Mouse (Mus musculus) A20 (cell line): ENCODE results near the gene Ccdc86.

Experiments used
- DNase-seq: peaks from one replicate; pipeline ENCODE4 v3.0.0-alpha.2; 2011; ENCODE audit warnings: low read depth, low spot score

Ccdc86 gene

DNA sequence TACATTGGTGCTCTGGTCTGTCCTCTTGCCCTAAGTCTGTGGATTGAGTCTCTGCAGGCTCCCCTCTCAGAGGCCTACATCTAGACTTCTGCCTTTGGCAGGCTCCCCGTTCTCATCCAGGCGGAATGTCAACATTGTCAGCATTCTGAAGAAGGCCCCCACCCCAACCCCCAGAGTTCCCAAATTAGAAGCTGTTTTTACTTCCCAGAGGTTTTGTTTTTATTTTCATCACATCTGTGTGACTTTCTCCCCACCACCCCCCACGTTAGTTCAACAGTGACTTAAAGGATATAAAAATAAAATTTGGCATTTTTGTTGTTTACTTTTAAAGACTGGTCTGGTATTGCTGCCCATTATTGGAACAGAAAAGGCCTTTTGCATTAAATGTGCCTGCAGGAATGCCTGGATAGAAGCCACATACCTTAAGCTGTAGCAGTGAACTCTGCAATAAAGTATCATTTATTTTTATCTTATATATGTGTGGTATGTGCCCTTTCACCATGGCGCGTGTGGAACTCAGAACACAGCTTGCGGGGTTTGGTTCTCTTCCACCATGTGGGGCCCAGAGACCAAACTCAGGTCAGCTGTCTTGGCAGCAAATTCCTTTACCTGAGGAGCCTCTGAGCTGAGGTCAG, 39.9 kb downstream of the Ccdc86 start:
- DNase-seq: no peak

DNA sequence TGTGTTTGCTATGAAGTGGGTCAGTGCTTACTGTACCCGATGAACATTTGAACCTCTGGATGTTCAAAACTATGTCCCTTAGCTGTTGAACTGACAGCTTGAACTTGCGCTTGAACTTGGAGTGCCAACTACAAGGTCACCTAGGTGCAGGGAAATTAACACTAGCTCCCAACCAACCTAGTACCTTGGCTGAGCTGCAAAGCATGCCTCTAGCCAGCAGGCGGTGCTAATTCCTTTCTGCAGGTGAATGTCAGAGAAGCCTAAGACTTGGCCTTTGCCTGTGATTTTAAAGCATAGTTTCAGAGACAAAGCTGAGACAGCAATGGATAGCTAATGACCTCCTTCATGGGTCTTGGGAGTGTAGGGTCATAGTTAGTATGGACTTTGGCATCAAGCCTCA, 41.2 kb downstream of the Ccdc86 start:
- DNase-seq: peak; percentile 64

DNA sequence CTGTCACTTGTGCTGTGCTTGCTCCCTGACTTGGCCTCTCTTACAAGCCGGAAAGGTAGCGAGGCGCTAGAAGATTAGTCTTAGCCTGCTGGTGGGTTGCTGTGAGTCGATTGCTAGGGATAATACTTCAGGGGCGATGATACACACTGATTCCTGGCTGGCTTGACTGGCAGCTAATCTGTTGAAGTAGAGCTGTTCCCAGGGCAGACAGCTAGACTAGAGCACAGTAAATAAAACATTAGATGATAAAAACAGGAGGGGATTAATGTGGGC, 43.4 kb downstream of the Ccdc86 start:
- no peak for DNase-seq

DNA sequence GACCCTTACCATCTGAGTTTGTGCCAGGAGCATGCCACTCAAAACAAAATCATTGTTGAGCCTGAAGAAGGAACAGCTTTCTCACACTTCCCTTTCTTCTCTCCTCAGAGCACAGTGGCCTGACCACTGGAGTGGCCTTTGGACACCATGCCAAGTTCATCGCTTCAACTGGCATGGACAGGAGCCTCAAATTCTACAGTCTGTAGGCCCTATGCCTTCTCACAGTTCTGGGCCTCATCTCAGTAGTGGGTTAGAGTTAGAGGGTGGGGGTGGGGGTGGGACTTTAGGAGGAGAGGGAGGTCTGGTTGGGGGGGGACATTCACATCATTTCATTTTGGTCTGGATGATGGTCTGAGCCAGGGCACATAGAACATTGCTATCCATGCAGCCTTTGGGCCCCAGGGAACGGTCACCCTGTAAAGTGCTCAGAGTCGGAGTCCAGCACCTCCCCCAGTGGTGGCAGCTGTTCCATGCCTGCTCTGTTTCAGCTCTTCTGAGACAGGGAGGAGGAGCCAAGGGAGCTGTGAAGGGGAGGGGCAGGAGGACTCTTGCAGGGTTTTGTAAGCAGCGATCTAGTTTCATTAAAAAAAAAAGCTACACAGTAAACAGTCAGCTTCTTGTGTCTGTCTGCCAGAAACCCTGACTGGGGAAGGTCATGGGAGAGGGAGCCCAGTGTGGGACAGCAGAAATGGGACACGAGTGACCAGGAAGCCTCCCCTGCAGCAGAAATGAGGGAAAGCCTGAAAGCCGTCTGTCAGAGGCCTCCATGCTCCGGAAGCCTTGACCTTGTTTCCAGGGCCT, 43.9 kb downstream of the Ccdc86 start:
- no peak for DNase-seq

DNA sequence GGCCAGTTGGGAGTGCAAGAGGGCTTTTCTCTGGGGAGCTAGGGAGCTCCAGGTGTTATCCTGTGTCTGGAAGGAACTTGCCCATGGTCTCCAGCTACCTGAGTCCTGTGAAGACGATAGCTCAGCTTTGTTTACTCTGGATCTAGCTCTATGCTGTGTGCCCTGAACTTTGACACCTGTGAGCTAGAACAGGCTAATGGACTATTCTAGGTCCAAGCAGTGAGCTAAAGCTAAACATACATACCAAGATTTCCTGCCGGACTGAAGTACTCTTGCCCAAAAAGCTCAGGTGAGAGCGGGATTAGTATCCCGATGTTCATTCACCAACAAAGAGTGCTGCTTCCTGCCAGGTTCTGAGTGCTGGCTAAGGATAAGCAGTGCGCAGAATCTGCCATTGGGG, 44.6 kb downstream of the Ccdc86 start:
- no peak for DNase-seq

DNA sequence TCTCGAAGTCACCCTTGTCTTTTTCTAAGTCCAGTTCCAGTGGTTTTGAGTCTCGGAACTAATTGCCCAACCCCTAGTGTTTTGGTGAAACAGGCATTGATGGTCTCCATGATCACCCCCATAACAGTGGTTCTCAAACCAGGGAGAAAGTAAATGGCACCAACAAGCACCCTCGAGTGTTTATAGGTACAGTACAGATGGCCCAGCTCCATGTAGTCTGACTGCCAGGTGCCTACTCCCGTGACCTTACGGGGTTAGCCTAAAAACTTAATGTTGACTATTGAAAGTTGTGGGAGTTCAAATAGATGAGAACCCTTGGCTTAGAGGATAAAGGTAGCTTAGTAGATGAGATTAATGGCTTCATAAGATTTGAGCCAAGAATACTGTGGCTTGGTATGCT, 48.0 kb downstream of the Ccdc86 start:
- no peak for DNase-seq

DNA sequence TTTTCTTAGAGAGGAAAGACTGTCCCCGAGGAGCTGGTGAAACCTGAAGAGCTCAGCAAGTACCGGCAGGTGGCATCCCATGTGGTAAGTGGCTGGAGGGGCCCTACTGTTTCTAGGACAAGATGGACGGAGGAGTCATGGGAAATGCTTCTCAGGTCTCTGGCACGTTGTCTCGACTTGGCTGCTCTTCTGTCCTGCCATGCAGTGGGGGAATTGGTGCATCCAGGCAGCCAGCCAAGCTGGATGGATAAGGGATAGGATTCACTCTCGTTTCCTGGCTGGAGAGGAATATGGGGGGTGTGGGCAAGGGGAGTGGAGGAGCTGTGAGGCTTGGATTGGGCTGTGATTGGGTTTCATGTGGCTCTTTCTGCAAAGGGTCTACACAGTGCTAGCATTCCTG, 48.8 kb downstream of the Ccdc86 start:
- no peak for DNase-seq

DNA sequence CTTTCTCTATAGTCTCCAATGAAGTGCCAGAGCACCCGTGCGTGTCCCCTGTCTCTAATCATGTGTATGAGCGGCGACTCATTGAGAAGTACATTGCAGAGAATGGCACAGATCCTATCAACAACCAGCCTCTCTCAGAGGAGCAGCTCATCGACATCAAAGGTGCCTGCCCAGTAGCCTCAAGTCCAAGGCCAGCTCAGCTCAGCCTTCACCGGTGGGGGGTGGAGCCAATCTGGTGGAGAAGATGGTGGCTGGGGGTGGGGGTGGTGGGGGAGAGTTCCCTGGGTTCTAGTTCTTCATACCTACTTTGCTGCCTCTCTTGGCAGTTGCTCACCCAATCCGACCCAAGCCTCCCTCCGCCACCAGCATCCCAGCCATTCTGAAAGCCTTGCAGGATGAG, 51.6 kb downstream of the Ccdc86 start:
- no peak for DNase-seq

DNA sequence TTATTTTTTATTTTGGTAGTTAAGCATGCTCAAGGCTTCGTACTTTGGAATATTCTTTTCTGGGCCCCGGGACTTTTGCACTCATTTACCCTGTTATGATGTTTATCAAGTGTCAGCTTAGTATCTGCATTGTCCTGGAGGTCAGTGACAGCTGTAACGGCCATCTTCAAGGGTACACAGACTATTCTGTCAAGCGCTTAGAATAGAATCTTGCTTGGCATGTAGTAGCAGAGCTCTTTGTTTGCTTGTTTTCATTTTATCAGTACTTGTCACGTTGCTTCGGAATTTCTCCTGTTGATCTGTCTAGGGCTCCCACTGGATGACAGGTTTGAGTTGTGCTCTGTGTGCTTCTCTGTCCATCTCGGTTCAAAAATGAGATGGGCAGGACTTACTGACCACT, 52.2 kb downstream of the Ccdc86 start:
- DNase-seq: no peak

DNA sequence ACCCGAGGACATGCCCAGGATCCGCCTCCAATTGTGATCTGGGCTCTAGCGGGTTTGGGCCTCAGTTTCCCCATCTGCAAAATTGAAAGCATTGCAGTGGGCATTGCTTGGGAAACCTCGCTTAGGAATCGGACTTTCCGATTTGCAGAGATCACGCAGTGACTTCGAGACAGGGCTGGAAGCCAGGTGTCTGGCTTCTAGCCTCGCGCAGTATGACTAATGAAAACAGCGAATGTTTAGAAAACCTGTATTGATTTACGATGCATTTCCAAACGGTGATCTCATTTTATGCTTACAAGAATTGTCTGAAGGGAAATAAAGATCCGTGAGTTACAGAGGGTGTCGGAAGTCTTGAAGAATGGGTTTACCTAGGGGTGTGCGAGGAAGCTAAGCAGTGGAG, 53.4 kb downstream of the Ccdc86 start:
- DNase-seq: no peak

DNA sequence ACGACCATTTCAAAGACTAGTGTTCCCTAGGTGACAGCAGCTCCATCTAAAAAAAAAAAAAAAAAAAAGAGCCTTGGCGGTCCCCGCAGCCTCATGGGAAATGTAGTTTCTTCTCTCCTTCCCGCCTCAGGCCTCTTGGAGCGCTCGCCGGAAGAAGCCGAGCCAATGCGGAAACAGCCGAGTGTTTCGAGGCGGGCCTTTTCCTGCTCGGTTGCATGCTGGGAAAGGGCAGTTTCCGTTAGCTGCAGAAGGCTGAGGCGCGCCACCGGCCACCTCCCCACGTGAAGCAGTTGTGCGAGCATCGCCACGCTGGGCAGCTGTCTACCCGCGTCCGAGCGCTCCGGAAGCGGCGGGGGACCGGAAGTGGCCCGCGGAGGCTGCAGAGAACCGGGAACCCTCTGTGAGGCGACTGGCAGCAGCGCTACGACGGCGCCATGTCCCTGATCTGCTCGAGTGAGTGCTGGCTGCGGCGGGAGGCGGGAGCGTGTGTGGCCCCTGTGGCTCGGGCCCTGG, 54.0 kb downstream of the Ccdc86 start, which contains the start of gene Prpf19:
TSS of gene Prpf19 (plus strand) at position 216 of the 513 bp plus-strand sequence.
- peak; percentile 97 for DNase-seq

DNA sequence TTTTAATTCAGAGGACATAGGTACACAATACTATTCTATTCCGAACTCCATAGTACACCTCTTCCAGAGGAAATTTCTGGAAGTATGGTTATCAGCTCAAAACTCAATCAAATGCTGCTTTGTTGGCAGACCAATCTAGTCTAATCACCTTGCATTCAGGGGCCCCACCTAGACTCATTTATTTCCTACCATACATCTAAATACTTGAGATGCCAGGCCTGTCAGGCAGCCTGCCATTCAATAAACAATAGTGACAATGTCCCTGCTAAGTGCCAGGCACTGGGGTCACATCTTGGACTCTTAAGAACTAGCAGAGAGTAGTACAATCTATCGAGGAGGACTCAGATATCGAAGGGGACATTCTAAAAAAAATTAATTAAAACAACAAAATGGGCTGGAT, 56.9 kb downstream of the Ccdc86 start:
- no peak for DNase-seq
